Mouse (Mus musculus): ENCODE measurements at regions not wholly inside any gene's neighbourhood (a gene's known extent, or its start where the extent isn't known, plus 50 kb on each side); places are given as distances from the start of the nearest gene placed in this dataset.
A peak's percentile ranks its signal among the peaks of the same experiment; 100 is the strongest.

DNA sequence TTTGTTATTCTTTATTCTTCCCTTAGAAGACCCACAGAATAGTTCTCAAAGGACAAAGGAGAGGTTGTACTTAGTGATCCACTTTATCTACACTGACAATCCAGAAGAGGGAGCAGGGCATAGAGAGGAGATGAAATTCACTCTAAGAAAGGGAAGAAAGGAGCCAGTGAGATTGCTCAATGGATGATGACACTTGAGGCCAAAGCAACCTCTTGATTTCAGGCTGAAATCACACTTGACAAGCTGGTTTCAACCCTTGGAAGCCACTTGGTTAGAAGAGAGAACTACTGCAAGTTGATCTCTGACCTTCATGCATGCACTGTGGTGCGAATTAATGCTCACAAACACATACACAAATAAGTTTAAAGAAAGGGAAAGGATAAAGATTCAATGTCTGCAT, 66.5 kb downstream of the Ccnl1 start:
- H3K27me3 ChIP-seq (ENCODE audit: control insufficient read depth, insufficient read depth, low read length) = no peaks in the 10 kb centered on the region
- no peak overlapping the region for H3K27ac ChIP-seq (ENCODE audit: low read depth)
- no peak overlapping the region for H3K4me3 ChIP-seq (ENCODE audit: low read depth, low read length)
- 96% methylated on average over 1 of the region's 1 CpGs for WGBS
- TF ChIP-seq EP300 (IDR thresholded peaks at IDR 0.05; ENCODE audit: low read depth) (no peak), CTCF (IDR thresholded peaks at IDR 0.05; ENCODE audit: low read depth) (no peak)
- 0 out of 2 replicates have a peak, but pooled peaks cover 7% of the 10 kb centered on the region for H3K9me3 ChIP-seq (replicated peaks; ENCODE audit: control insufficient read depth, low read length)
- H3K9ac ChIP-seq (replicated peaks; ENCODE audit: low read depth, low read length) = no peak overlapping the region
- no peak for ATAC-seq (ENCODE audit: insufficient read depth, low read depth)
- H3K36me3 ChIP-seq (replicated peaks; ENCODE audit: control insufficient read depth, insufficient read depth, low read length) = no peaks in the 10 kb centered on the region
- DNase-seq (ENCODE audit: low spot score) = no peak
- no peak overlapping the region for H3K4me2 ChIP-seq (ENCODE audit: low read depth, low read length)
- peaks cover 13% of the 10 kb centered on the region for H3K4me1 ChIP-seq (ENCODE audit: control insufficient read depth, insufficient read depth)

- Histone ChIP-seq H3K9me3 (replicated peaks; ENCODE audit: control insufficient read depth, low read length) (0 out of 2 replicates have a peak, but pooled peaks cover 7% of the 10 kb centered on the region), H3K36me3 (replicated peaks; ENCODE audit: control insufficient read depth, insufficient read depth, low read length) (no peaks in the 10 kb centered on the region), H3K27ac (ENCODE audit: low read depth) (no peak overlapping the region), H3K4me2 (ENCODE audit: low read depth, low read length) (no peak overlapping the region), H3K4me1 (ENCODE audit: control insufficient read depth, insufficient read depth) (peaks cover 13% of the 10 kb centered on the region), H3K27me3 (ENCODE audit: control insufficient read depth, insufficient read depth, low read length) (no peaks in the 10 kb centered on the region), H3K4me3 (ENCODE audit: low read depth, low read length) (no peak overlapping the region), H3K9ac (replicated peaks; ENCODE audit: low read depth, low read length) (no peak overlapping the region)
- ATAC-seq (ENCODE audit: insufficient read depth, low read depth) = no peak
- no peak for DNase-seq (ENCODE audit: low spot score)
- WGBS = 93% methylated on average over 2 of the region's 2 CpGs
- no peak for TF ChIP-seq EP300 (IDR thresholded peaks at IDR 0.05; ENCODE audit: low read depth)
- no peak for TF ChIP-seq CTCF (IDR thresholded peaks at IDR 0.05; ENCODE audit: low read depth)
Observed at GRCm38 (mm10) chr3:65891139-65891538, 66.9 kb downstream of the Ccnl1 start.

- WGBS = 17% methylated on average over 3 of the region's 3 CpGs
- 0 out of 2 replicates have a peak, but pooled peaks cover 7% of the 10 kb centered on the region for H3K9me3 ChIP-seq (replicated peaks; ENCODE audit: control insufficient read depth, low read length)
- peak; percentile 70 for DNase-seq (ENCODE audit: low spot score)
Observed at GRCm38 (mm10) chr3:65888921-65889320, 69.1 kb downstream of the Ccnl1 start.

GRCm38 (mm10) chr3:65884571-65885011, 73.5 kb downstream of the Ccnl1 start:
- WGBS = 54% methylated on average over 10 of the region's 10 CpGs

More at GRCm38 (mm10) chr3:65888921-65889320, 69.1 kb downstream of the Ccnl1 start:
- Histone ChIP-seq H3K9ac (replicated peaks; ENCODE audit: low read depth, low read length) (no peak overlapping the region), H3K27me3 (ENCODE audit: control insufficient read depth, insufficient read depth, low read length) (no peaks in the 10 kb centered on the region), H3K27ac (ENCODE audit: low read depth) (peak overlapping the region; percentile 33), H3K36me3 (replicated peaks; ENCODE audit: control insufficient read depth, insufficient read depth, low read length) (no peaks in the 10 kb centered on the region), H3K4me3 (ENCODE audit: low read depth, low read length) (no peak overlapping the region), H3K4me1 (ENCODE audit: control insufficient read depth, insufficient read depth) (peaks cover 8% of the 10 kb centered on the region), H3K4me2 (ENCODE audit: low read depth, low read length) (no peak overlapping the region)
- peak; percentile 88 for TF ChIP-seq EP300 (IDR thresholded peaks at IDR 0.05; ENCODE audit: low read depth)
- TF ChIP-seq CTCF (IDR thresholded peaks at IDR 0.05; ENCODE audit: low read depth) = no peak
- ATAC-seq (ENCODE audit: insufficient read depth, low read depth) = peak; percentile 94

GRCm38 (mm10) chr3:65882123-65882522, 75.9 kb downstream of the Ccnl1 start:
- ATAC-seq (ENCODE audit: insufficient read depth, low read depth) (no peak), DNase-seq (ENCODE audit: low spot score) (no peak)
- H3K36me3 ChIP-seq (replicated peaks; ENCODE audit: control insufficient read depth, insufficient read depth, low read length) = no peaks in the 10 kb centered on the region
- H3K27ac ChIP-seq (ENCODE audit: low read depth) = no peak overlapping the region
- H3K4me2 ChIP-seq (ENCODE audit: low read depth, low read length) = no peak overlapping the region
- H3K4me1 ChIP-seq (ENCODE audit: control insufficient read depth, insufficient read depth) = no peaks in the 10 kb centered on the region
- 91% methylated on average over 2 of the region's 2 CpGs for WGBS
- H3K27me3 ChIP-seq (ENCODE audit: control insufficient read depth, insufficient read depth, low read length) = no peaks in the 10 kb centered on the region
- H3K9ac ChIP-seq (replicated peaks; ENCODE audit: low read depth, low read length) = no peak overlapping the region
- H3K4me3 ChIP-seq (ENCODE audit: low read depth, low read length) = no peak overlapping the region
- no peaks in the 10 kb centered on the region for H3K9me3 ChIP-seq (replicated peaks; ENCODE audit: control insufficient read depth, low read length)
- TF ChIP-seq CTCF (IDR thresholded peaks at IDR 0.05; ENCODE audit: low read depth) = no peak
- TF ChIP-seq EP300 (IDR thresholded peaks at IDR 0.05; ENCODE audit: low read depth) = no peak

More at GRCm38 (mm10) chr3:65884571-65885011, 73.5 kb downstream of the Ccnl1 start:
- H3K9ac ChIP-seq (replicated peaks; ENCODE audit: low read depth, low read length) = no peak overlapping the region
- H3K27me3 ChIP-seq (ENCODE audit: control insufficient read depth, insufficient read depth, low read length) = no peaks in the 10 kb centered on the region
- no peak for DNase-seq (ENCODE audit: low spot score)
- no peak for ATAC-seq (ENCODE audit: insufficient read depth, low read depth)
- no peak overlapping the region for H3K4me3 ChIP-seq (ENCODE audit: low read depth, low read length)
- H3K27ac ChIP-seq (ENCODE audit: low read depth) = no peak overlapping the region
- no peaks in the 10 kb centered on the region for H3K36me3 ChIP-seq (replicated peaks; ENCODE audit: control insufficient read depth, insufficient read depth, low read length)
- H3K9me3 ChIP-seq (replicated peaks; ENCODE audit: control insufficient read depth, low read length) = no peaks in the 10 kb centered on the region
- no peak for TF ChIP-seq CTCF (IDR thresholded peaks at IDR 0.05; ENCODE audit: low read depth)
- TF ChIP-seq EP300 (IDR thresholded peaks at IDR 0.05; ENCODE audit: low read depth) = no peak
- H3K4me2 ChIP-seq (ENCODE audit: low read depth, low read length) = no peak overlapping the region
- H3K4me1 ChIP-seq (ENCODE audit: control insufficient read depth, insufficient read depth) = peaks cover 7% of the 10 kb centered on the region
